Mouse (Mus musculus): ENCODE data around the gene Ubxn1.
A peak's percentile ranks its signal among the peaks of the same experiment; 100 is the strongest.
"Not testable (repeated sequence)": the region's sequence is repeated elsewhere in the genome, so short reads cannot be mapped to it uniquely, and the experiment has no call there.

Gene Ubxn1

DNA sequence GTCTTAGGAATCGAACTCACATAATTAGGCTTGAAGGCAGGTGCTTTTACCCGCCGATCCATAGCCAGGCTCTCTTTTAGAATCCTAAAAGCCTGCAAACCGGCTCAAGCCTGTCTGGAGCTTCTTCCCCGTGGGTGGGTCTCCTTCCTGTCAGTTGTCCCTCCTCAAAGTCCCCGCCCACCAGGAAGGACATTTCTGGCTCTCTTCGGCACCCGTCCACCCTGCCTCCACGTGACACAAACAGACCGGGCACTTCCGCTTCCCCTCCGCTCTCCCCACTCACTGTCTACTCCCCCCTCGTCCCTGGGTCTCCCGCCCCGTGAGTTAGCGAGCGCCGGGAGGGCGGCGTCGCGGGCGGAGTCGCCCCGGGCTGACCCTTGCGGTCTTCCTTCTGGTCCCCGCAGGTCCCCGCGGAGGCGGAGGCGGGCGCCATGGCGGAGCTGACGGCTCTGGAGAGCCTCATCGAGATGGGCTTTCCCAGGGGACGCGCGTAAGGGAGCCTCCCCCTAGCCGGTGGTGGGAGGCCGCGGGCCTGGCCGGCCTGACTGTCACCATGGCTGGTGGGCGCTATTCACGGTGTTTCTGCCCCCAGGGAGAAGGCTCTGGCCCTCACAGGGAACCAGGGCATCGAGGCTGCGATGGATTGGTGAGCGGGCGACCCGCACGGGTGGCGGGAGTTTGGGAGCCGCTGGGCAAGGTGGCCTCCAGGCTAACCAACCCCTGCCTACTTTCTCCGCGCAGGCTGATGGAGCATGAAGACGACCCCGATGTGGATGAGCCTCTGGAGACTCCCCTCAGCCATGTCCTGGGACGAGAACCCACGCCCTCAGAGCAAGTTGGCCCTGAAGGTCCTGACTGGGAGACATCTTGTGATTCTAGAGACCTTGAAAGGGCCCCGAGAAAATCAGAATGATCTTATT lies at the start of gene Ubxn1:
Ubxn1 (plus strand) TSS at position 230 of the 920 bp plus-strand sequence.
- peak; percentile 79 for DNase-seq (ENCODE audit: extremely low spot score, low read depth, low spot score)

DNA sequence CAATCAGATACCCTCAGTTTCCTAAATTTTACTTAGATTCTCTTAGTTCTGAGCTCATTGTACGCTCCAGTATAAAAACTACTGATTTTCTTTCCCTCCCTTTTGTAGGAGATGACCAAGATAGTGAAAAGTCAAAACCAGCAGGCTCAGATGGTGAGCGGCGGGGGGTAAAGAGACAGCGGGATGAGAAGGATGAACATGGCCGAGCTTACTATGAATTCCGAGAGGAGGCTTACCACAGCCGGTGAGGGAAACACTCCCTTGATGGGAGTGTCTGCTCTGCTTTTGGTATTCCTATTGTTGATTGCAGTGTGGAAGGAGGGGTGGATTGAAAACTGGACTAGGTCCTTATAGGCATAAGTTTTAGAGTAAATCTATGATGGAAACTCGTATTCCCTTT lies 48.6 kb upstream of the Ubxn1 start:
- DNase-seq (ENCODE audit: extremely low spot score, low read depth, low spot score) = no peak

DNA sequence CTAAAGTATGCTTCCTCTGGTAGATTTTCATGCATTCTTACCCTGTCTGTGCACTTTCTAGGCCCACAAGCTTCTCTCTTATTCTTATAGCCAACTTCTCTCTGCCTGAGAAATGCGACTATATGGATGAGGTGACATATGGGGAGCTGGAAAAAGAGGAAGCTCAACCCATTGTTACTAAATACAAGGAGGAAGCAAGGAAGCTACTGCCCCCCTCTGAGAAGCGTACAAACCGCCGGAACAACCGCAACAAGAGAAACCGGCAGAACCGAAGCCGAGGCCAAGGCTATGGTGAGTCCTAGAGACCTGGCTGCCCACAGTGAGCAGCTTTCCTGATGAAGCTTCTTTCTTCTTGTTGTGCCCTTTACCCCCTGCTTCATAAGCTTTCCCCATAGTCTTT lies 41.6 kb upstream of the Ubxn1 start, which contains the start of gene AC129217.1:
AC129217.1 (plus strand) TSS at position 114 of the 400 bp plus-strand sequence.
- DNase-seq (ENCODE audit: extremely low spot score, low read depth, low spot score) = no peak

DNA sequence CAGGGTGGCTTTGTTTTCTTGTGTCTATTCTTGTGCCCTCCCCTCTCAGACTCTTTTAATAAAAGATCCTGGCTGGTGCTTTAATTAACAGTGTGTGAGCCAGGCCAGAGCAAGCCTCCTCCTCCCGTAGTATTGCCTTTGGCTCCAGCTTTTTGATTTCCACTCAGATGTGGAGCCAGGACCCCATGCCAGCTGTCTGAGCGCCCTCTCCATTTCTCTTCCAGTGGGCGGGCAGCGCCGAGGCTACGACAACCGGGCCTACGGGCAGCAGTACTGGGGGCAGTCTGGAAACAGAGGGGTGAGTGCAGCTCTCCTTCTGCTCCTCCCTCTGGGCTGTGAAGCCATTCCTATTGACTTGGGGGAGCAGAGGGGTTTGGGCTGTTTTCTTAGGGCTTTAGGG lies 40.6 kb upstream of the Ubxn1 start:
- no peak for DNase-seq (ENCODE audit: extremely low spot score, low read depth, low spot score)

DNA sequence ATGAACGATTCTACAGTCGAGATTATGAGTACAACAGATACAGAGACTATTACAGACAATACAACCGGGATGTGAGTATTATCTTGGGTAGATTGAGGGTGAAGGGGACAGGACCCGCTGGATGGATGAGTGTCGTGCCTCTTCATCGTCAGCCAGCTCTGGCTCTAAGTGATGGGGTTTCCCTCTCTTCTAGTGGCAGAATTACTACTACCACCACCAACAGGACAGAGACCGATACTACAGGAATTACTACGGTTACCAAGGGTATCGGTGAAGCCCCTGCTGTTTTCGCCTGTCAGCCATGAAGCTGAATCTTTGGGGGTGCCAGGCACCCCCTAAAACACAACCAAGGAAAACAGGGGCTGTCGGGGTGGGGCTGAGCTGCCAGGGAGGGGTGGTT lies 40.0 kb upstream of the Ubxn1 start:
- no peak for DNase-seq (ENCODE audit: extremely low spot score, low read depth, low spot score)

DNA sequence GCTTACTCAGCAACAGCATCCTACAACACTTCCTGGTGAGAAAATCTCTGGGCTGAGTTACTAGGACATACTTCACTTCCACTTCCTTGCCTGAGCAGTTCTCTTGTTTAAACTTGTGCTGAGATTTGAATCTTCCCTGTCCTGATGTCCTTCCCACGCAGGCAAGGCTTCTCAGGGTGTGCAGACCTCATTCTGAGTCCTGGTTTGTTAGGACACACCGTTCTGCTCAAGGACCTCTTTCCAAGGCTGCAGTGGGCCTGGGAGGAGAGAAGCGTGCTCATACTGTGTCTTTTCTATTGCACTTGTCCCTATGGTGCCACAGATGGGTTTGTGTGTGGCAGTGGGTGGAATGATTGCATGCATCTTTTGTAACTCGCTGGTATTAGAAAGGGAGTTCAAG lies 38.3 kb upstream of the Ubxn1 start:
- DNase-seq (ENCODE audit: extremely low spot score, low read depth, low spot score) = no peak

DNA sequence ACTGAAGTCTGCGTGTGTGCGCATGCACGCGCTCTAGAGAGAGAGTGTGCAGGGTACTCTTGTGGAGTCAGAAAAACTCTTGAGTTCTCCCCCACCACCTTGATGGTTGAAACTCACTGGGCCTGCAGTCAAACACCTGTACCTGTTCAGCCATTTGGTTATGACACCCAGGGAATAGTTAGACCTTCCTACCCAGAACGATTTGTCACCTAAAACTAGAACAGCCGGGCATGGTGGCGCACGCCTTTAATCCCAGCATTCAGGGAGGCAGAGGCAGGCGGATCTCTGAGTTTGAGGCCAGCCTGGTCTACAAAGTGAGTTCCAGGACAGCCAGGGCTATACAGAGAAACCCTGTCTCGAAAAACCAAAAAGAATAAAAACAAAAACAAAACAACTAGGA lies 35.0 kb upstream of the Ubxn1 start:
- not testable (repeated sequence) for DNase-seq (ENCODE audit: extremely low spot score, low read depth, low spot score)

DNA sequence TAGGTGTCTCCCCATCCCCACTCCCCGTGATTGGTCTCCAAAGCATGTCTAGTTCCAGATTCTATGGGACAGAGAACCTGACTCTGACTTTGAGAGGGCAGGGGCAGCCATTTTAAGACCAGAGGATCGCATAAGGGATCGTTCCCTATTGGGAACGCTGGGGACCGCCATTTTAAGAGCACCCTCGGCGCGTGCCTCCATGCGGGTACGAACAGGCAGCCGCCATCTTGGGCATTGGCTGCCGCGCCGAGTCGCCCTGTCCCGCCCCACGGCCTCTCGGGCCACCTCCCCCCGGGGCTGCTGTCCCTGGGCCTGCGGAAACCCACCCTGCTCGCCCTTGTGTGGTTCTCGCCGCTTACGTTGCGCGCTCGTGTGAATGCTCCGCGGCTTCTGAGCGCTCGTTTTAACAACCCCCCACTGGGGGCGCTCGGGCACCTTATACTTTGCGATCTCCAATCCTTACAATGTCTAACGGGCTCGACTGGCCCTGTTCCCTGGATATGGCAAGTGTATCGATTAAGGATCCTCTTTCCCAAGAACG lies 34.0 kb upstream of the Ubxn1 start, which contains the start of gene Bscl2:
Bscl2 (plus strand) TSS at position 217 of the 541 bp plus-strand sequence.
- DNase-seq (ENCODE audit: extremely low spot score, low read depth, low spot score) = no peak

DNA sequence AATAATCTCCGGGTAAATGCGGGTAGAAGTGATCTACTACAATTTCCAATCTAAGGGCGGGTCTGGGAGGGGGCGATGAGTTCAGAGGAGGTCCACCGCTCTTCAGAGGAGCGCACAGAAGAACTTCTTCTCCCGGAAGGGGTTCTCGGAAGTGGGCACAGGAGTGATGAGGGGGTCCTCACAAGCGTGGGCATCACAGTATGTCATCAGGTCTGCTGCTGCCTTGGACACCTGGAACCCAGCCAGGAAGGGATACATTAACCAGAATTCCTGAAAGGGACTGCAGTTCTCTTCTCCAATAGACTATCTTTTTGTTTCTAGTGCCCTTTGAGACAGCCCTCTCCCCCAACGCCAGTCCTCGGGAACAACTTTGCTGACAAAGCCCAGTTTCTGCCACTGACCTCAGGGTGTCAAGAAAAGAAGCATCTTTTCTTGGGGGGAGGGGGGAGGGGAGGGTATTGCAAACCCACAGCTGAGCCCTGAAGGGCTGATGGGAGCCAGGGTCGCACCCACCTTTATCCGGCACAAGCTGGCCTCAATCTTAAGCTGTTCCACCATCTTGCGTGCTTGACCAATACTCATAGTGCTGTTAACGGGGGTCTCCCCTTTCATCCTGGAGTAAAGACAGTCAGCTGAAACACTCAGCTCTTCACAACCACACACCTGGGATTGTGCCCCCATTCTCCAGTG lies 33.1 kb upstream of the Ubxn1 start:
- DNase-seq (ENCODE audit: extremely low spot score, low read depth, low spot score) = no peak

DNA sequence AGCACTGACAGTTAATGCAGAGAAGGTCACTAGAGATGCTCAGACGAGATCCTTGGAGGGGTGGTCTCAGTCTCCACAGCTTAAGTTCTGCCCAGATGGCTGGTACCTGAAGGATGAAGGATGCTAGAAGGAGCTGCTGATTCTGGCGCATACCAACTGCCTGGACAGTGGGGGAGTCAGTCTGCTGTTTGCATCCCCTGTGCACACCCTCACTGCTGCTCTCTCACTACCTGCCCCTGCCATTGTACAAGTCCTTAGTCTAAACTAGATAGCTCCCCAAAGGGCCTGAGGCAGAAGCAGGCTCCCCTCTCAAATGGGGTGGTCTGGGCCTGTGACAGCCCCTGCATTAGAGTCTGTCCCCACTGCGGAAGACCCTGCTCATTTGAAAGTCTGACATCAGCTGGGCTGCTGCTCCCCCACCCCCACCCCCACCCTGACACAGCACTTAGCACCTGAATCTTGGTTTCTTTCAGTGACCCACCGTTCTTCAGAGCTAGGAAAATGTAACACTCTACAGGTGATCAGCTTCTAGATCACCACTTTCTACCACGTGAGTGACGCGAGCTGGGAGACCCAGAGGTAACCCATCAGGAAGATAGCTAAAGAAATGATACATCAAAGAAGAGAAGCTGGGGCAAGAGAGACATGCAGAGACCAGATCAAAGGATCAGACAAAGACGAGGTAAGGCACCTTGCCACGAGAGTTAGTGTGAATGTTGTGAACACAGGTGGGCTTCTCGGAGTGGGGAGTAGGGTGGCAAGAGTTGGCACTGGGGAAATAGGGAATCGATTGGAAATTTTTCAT lies 32.0 kb upstream of the Ubxn1 start, which contains the start of gene Gng3:
Gng3 (minus strand) TSS at position 92 of the 805 bp plus-strand sequence.
- DNase-seq (ENCODE audit: extremely low spot score, low read depth, low spot score) = no peak

DNA sequence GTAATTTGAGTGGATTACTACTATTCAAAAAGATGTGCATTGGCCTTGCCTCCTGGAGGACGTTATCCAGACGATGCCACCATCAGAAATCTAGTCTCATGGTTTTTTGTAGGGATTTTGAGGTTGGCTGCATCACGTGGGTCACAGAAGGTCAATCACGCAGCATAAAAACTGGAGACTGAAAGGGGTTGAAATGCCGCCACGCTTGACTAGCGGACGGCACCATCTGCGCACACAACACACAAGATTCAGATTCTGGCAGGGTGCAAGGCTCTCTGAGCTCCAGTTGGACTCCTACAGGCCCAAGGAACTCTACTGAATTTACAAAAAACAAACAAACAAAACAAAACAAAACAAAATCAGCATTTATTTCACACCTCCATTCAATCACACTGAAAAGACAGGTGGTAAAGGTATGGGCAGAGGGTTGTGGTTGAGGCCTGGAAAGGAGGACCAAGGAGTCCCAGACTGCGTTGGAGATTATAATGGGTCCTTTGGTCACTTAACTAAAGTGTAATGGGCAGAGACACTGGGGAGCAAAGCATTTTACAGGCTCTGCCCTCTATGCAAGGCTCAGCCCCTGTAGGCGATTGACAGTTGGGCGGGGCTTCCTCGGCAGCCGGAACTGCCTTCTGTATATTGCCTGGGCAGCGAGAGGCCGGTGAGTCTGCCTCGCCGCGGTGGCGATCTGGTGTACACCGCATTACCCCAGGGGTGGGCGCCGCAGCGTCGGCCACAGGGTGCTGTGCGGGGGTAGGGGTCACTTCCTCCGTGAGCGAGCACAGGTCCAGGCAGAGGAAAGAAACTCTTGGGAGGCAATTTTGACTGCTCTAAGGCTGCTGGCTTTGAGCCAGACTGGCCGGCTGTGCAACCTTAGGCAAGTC lies 31.1 kb upstream of the Ubxn1 start:
- DNase-seq (ENCODE audit: extremely low spot score, low read depth, low spot score) = no peak

DNA sequence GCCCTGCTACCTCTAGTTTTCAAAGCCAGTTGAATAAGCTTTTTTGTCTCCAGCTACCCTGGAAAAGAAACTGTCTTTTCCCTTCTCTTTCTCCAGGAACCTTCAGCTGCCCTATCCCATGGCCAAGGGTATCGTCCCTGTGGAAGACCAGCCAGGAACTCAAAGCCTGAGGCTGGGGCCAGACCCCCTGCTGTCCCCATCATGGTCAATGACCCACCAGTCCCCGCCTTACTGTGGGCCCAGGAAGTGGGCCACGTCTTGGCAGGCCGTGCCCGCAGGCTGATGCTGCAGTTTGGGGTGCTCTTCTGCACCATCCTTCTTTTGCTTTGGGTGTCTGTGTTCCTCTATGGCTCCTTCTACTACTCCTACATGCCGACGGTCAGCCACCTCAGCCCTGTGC lies 30.3 kb upstream of the Ubxn1 start:
- no peak for DNase-seq (ENCODE audit: extremely low spot score, low read depth, low spot score)

DNA sequence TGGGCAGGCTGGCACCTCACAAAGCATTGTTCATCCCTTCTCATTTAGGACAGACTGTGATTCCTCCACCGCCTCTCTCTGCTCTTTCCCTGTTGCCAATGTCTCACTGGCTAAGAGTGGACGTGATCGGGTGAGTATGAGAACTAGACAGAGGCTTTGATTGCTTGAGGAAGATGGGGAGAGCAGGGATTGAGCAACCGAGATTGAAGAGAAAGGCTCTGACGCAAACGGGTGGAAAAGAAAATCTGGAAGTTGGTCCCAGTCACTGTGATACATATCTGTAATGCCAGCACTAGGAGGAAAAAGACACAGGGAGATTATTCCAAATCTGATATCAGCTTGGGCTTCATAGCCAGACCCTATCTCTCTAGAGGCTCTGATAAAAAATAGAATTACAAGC lies 28.3 kb upstream of the Ubxn1 start:
- no peak for DNase-seq (ENCODE audit: extremely low spot score, low read depth, low spot score)

DNA sequence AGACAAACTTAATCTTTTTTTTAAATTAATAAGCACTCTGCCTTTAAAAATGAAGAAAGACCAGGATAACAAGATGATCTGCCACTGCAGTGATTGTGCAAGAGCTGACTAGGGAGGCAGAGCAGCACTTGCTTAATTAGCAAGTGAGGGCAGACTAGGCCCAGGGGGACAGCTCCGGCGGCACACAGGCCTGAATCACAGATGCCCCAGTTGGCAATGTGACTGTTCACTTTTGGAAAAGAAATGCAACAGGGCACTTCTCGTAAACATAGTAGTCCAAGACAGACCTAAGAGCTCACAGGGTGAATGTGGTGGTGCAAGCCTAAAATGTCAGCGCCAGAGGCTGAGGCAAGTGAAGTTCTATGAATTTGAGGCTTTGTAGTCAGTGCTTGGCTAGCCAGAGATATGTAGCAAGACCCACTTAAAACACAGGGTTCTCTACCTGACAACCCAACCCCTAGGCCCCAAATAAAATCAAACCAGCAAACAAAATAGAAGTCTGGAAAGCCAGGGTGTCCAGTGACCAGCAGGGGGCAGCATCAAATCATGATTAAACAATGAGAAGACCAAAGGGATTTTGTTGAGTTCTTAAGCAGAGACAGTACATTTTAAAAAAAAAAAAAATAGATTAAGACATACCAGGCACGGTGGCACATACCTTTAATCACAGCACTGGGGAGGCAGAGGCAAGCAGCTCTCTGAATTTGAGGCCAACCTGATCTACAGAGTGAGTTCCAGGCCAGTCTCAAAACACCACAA lies 26.7 kb upstream of the Ubxn1 start:
- DNase-seq (ENCODE audit: extremely low spot score, low read depth, low spot score) = no peak

DNA sequence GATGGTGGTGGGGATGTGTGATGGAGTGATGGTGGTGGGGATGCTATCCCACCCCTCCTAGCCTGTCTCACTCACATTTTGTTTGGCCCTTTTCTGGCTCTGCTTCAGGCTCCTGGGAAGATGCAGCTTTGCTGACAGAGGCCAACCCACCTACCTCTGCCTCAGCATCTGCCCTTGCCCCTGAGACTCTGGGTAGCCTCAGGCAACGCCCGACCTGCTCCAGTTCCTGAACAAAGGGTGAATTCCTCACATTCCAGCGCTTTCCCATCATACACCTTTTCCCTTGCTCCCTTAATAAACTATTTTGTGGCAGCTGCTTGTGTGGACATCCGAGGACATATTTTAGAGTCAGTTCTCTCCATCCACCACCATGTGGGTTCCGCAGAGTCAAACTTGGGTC lies 22.9 kb upstream of the Ubxn1 start:
- DNase-seq (ENCODE audit: extremely low spot score, low read depth, low spot score) = no peak

DNA sequence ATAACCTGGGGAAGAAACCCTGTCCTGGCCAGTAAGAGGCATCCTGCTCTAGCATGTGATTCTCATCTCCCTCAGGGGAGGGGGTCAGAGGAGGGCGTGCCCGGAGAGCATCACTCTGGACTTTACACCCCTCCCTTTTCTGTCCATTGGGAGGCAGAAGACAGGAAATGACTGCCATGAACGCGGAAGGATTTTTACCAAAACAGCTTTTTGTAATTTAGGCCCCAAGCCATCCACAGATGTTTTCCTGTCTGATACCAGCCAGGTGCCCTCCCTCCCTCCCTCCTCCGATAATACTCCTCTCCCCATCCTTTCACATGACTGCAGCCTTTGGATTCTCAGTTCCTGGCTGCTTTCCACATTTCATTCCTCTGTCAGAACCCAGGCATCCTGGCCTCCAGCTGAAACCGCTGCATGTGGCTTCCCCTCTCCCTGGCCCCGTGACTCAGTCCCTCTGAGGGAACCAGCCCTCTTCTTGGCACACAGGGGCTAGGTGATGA lies 20.8 kb upstream of the Ubxn1 start, which contains the start of gene Lrrn4cl:
Lrrn4cl (plus strand) TSS at position 367 of the 500 bp plus-strand sequence.
- no peak for DNase-seq (ENCODE audit: extremely low spot score, low read depth, low spot score)

DNA sequence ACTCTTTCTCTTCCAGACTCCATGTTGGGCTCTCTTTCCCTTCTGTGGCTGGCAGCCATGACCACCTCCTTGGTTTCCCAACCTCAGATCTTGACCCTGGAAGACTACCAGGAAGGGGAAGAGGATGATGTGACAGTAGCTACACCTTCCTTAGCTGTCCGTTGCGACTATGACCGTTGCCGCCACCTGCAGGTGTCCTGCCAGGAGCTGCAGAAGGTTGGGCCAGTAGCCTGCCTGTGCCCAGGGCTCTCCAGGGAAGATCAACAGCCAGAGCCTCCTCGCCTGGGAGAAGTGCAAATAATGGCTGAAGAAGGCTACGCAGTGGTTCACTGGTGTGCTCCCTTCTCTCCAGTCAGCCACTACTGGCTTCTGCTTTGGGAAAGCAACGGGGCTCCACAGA lies 19.7 kb upstream of the Ubxn1 start:
- DNase-seq (ENCODE audit: extremely low spot score, low read depth, low spot score) = no peak

DNA sequence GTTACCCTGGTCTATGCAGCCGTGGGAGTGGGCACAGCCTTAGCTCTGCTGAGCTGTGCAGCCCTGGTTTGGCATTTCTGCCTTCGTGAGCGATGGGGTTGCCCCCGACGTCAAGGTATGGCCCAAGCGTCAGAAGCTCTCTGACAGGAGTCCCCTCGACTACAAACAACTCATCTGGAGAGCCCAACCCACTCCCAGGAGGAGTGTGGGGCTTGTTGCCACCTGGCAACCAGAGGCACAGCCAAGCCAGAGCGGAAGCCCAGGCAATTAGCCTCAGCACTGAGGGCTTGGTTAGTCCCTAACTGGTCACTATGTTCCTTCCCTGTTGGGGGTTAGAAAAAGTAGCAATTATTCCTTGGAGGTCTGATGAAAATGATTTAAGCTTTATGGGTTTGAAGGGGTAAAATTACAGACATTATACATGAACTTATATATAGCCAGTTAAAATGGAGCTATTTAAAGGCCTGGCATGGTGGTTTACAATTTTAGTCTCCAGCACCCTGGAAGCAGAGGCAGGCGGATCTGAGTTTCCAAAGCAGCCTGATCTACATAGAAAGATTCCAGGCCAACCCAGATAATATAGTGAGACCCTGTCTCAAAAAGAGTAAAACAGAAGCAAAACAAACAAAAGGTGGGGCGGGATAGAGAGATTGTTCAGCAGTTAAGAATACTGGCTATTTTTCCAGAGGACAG lies 18.9 kb upstream of the Ubxn1 start:
- no peak for DNase-seq (ENCODE audit: extremely low spot score, low read depth, low spot score)
